Mouse (Mus musculus) G1E (cell line): ENCODE data around the gene Bdh1. TPM values are rescaled to one million over a fixed set of nuclear protein-coding genes. Genes with fewer than 3 reads are reported as not detected.

Experiments used
- ATAC-seq: 2 replicates; pipeline ENCODE4 v1.8.0; 2016; ENCODE audit warnings: mild to moderate bottlenecking; ENCODE audit not compliant: insufficient number of reproducible peaks, poor library complexity, low FRiP score, severe bottlenecking; ENCODE audit errors: extremely low read depth
- DNase-seq: peaks from one replicate; pipeline ENCODE4 v3.0.0; 2012; ENCODE audit warnings: low spot score
- H3K27me3 ChIP-seq: 2 replicates; pipeline ENCODE4 v1.6.1; 2012; ENCODE audit warnings: mild to moderate bottlenecking, low read length, inconsistent platforms; ENCODE audit not compliant: insufficient read depth
- H3K36me3 ChIP-seq: replicated peaks from 2 replicates; pipeline ENCODE3; 2012; ENCODE audit warnings: mild to moderate bottlenecking, inconsistent platforms
- H3K4me1 ChIP-seq: 2 replicates; pipeline ENCODE4 v1.6.1; 2012; ENCODE audit warnings: low read depth, low read length, inconsistent platforms, mixed read lengths; ENCODE audit not compliant: insufficient read depth
- H3K4me3 ChIP-seq: 2 replicates; pipeline ENCODE4 v1.5.1; 2012; ENCODE audit warnings: low read depth, mild to moderate bottlenecking, inconsistent platforms, low read length, moderate library complexity, mixed read lengths
- H3K9me3 ChIP-seq: replicated peaks from 2 replicates; pipeline ENCODE4 v1.6.1; 2012; ENCODE audit warnings: inconsistent platforms
- CTCF ChIP-seq: IDR thresholded peaks from 2 replicates; pipeline ENCODE4 v1.5.1; 2012; ENCODE audit warnings: low read depth, low read length, inconsistent platforms, mixed read lengths
- GATA1 ChIP-seq: IDR thresholded peaks from 2 replicates; pipeline ENCODE4 v1.6.1; 2012; ENCODE audit warnings: borderline replicate concordance, low read length, inconsistent platforms, mixed read lengths
- GATA2 ChIP-seq: IDR thresholded peaks from 2 replicates; pipeline ENCODE4 v1.6.1; 2012; ENCODE audit warnings: low read depth, low read length, inconsistent platforms, borderline replicate concordance
- POLR2AphosphoS5 ChIP-seq: IDR thresholded peaks from 2 replicates; pipeline ENCODE4 v1.6.1; 2012; ENCODE audit warnings: low read depth, low read length, inconsistent platforms; ENCODE audit not compliant: insufficient replicate concordance
- TAL1 ChIP-seq: conservative IDR thresholded peaks from 2 replicates; pipeline ENCODE4 v1.6.1; 2012; ENCODE audit warnings: low read depth, low read length, inconsistent platforms, mixed read lengths
- polyA plus RNA-seq: library from polyadenylated mRNA; stranded (reverse); fragments of >175 nt; gene quantifications from 2 replicates; pipeline ENCODE4 v1.2.3, GENCODE M21; 2012
- total RNA-seq, 2 experiments: library from RNA; stranded (forward) in 1 of 2; stranded (reverse) in 1 of 2; fragments of 200-1000 nt in 1 of 2; fragments of >200 nt in 1 of 2; fragmentation: Nextera tagmentation in 1 of 2; gene quantifications; 2 replicates each; pipeline ENCODE4 v1.2.3; 2014 to 2017

Bdh1 gene
- total and polyA plus RNA-seq, 3 experiments = 0.11 TPM; not detected in 2

- TF ChIP-seq CTCF = no peak
- no peak for TF ChIP-seq TAL1
- no peak for TF ChIP-seq GATA2
- ATAC-seq (no peak), DNase-seq (no peak)
- Histone ChIP-seq H3K4me1 (peaks cover 3% of the 10 kb centered on the region; the same call in 1 of the 2 replicates), H3K4me3 (no peak overlapping the region), H3K27me3 (peaks cover 56% of the 10 kb centered on the region), H3K36me3 (no peaks in the 10 kb centered on the region), H3K9me3 (no peaks in the 10 kb centered on the region)
Observed at GRCm38 (mm10) chr16:31495769-31496168, 73.7 kb downstream of the Bdh1 start.

- TF ChIP-seq POLR2AphosphoS5 = no peak
- no peak for TF ChIP-seq GATA1
- TF ChIP-seq TAL1 = no peak
- no peak for TF ChIP-seq GATA2
- no peak for TF ChIP-seq CTCF
- ATAC-seq (no peak), DNase-seq (no peak)
- Histone ChIP-seq H3K4me3 (no peak overlapping the region), H3K36me3 (no peaks in the 10 kb centered on the region), H3K27me3 (peaks cover 46% of the 10 kb centered on the region), H3K4me1 (peaks cover 3% of the 10 kb centered on the region; the same call in 1 of the 2 replicates), H3K9me3 (no peaks in the 10 kb centered on the region)
Observed at GRCm38 (mm10) chr16:31498336-31498735, 76.3 kb downstream of the Bdh1 start.

GRCm38 (mm10) chr16:31499021-31499420 is 76.9 kb downstream of the Bdh1 start:
- H3K4me3 ChIP-seq = no peak overlapping the region
- TF ChIP-seq TAL1 = no peak
- TF ChIP-seq POLR2AphosphoS5 = no peak
- TF ChIP-seq CTCF = no peak
- TF ChIP-seq GATA1 = no peak
- no peak for TF ChIP-seq GATA2
- H3K27me3 ChIP-seq = peaks cover 46% of the 10 kb centered on the region
- DNase-seq (no peak), ATAC-seq (no peak)
- no peaks in the 10 kb centered on the region for H3K4me1 ChIP-seq
- H3K9me3 ChIP-seq = no peaks in the 10 kb centered on the region
- no peaks in the 10 kb centered on the region for H3K36me3 ChIP-seq

- ATAC-seq (no peak), DNase-seq (no peak)
- Histone ChIP-seq H3K36me3 (no peaks in the 10 kb centered on the region), H3K27me3 (peaks cover 41% of the 10 kb centered on the region), H3K4me3 (no peak overlapping the region), H3K9me3 (no peaks in the 10 kb centered on the region), H3K4me1 (no peaks in the 10 kb centered on the region)
- TF ChIP-seq GATA2 = no peak
- no peak for TF ChIP-seq POLR2AphosphoS5
- TF ChIP-seq GATA1 = no peak
- no peak for TF ChIP-seq TAL1
- no peak for TF ChIP-seq CTCF
Observed at GRCm38 (mm10) chr16:31499681-31500310, 77.7 kb downstream of the Bdh1 start.

DNA sequence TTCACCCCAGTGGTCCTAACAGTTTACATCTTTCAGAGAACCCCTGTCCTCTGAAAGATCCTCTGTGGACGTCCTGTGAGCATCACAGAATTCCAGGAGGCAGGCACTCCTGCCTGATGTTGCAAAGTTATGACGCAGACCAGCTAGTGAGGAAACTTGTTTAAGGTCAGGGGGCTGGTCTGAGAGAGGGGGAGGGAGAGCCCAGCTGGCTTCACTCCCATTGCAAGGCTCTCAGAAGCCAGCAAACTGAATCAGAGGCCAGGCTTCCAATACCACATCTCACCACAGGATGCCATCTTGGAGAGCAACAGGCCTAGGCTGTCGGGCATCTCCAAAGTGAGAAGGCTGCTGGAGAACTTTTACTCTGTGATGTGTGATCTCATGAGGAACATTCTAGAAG is 78.5 kb downstream of the Bdh1 start:
- H3K27me3 ChIP-seq = peaks cover 39% of the 10 kb centered on the region
- no peaks in the 10 kb centered on the region for H3K9me3 ChIP-seq
- ATAC-seq = no peak
- H3K36me3 ChIP-seq = no peaks in the 10 kb centered on the region
- no peak overlapping the region for H3K4me3 ChIP-seq
- no peaks in the 10 kb centered on the region for H3K4me1 ChIP-seq
- TF ChIP-seq GATA2 = no peak
- TF ChIP-seq POLR2AphosphoS5 = no peak
- TF ChIP-seq CTCF = no peak
- no peak for TF ChIP-seq GATA1
- no peak for TF ChIP-seq TAL1
- DNase-seq = no peak

DNA sequence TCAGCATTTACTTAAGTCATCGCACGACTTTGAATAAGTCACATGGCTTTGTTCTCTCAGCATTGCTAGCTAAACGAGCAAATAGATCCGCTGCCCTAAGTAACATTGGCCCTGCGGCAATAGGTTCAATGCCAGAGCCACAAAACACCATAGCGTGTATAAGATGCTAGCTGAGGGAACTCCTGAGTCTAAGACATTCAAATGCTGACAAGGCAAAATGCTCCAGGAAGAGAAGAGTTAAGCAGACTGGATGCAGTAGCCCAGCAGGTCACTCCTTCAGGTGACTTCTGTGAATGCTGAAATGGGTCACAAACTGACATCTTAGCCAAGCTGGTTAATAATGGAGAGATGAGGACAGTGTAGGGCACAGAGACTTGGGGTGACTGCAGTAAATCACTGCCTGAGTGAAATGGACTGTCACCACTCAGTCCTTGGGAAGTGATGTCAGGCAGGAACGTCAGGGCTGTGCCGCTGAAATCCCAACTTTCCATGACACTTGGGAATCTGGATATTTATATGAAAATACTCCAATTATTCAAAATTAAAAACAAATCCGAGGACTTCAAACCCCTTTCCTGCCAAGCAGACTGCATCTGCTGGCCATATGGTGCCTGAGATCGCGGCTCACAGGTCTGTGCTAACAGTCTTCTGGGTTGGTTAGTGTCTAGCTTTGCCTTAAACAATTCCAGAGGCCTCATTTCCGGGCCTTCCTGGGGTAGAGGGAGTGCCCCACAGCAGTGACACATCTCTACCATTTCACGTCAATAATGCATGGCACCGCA is 79.1 kb downstream of the Bdh1 start:
- TF ChIP-seq GATA1 = no peak
- TF ChIP-seq TAL1 = no peak
- Histone ChIP-seq H3K4me3 (no peak overlapping the region), H3K36me3 (no peaks in the 10 kb centered on the region), H3K9me3 (no peaks in the 10 kb centered on the region), H3K27me3 (peaks cover 43% of the 10 kb centered on the region), H3K4me1 (no peaks in the 10 kb centered on the region)
- no peak for DNase-seq
- no peak for ATAC-seq
